Mouse (Mus musculus) granulocyte monocyte progenitor cell, adult 5-6 weeks (primary cell): ENCODE data around the gene Tbc1d8. TPM values are rescaled to one million over a fixed set of nuclear protein-coding genes. Genes with fewer than 3 reads are reported as not detected.

ENCODE experiments used
- ATAC-seq: replicated peaks from 2 replicates; pipeline ENCODE4 v1.8.0; 2016; ENCODE audit warnings: mild to moderate bottlenecking, moderate TSS enrichment, inconsistent platforms; ENCODE audit not compliant: poor library complexity, severe bottlenecking
- total RNA-seq, 2 experiments: library from RNA; stranded (forward) in 1 of 2; stranded (reverse) in 1 of 2; fragments of 200-712, 200-1000 nt in 1 of 2; fragments of >200 nt in 1 of 2; fragmentation: Nextera tagmentation in 1 of 2; gene quantifications; 2 replicates each; pipeline ENCODE4 v1.2.3; 2014 to 2017

Gene Tbc1d8
- total RNA-seq, 2 experiments from 2014 or later, result 9.7 to 44.5 TPM

- no peak for ATAC-seq
Observed at GRCm38 (mm10) chr1:39332456-39332855, 146.1 kb downstream of the Tbc1d8 start.

DNA sequence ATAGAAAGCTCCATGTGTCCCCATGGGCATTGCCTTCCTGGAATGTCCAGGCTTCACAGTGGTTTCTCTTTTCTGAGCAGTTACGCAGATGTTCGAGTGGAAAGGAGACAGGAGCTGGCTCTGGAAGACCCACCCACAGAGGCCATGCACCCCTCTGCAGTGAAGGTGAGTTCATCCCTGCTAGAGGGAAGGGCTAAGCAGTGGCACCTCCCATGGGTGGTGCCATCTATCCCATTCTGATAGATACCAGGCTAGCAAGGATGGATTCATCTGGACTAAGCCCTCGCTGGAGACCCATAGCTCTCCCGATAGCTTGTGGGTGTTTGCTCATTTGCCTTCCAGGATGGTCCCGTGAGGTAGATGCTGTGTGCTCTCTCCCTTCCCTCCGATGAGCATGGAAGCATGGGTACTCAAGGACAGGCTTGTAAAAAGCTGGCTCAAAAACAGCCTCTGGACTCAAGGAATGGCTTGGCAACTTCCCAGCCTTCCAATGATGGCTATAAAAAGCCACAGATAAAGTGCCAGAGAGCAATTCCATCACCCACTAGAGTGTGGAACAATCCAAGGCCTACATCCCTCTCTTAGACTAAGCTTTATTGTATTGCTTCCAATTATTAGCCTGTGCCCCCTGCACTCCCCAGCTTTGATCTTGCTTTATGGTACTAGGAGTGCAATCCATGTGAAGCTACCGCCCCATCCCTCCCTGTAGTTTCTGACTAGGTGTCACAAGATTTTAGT is 147.5 kb downstream of the Tbc1d8 start:
- ATAC-seq, result no peak

DNA sequence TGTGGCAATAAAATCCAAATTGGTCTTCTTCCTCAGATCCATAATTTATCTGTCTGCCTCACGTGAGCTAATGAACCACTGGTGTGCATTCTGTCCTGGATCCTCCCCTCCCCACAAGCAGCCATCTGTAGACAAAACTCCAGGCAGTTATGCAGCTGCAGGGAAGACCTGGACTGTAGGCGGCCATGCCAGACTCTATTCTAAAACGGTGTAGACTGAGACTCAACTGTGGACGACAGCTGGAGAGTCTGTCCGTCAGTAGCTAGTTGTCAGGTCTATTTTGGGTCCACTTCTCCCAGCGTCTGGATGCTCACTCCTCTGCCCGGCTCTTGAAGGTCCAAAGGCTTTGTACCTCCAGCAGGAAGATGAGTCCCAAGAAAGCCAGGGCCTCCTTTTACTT is 151.0 kb downstream of the Tbc1d8 start:
- ATAC-seq, result no peak

- no peak for ATAC-seq
Observed at GRCm38 (mm10) chr1:39325228-39325627, 153.3 kb downstream of the Tbc1d8 start.

- ATAC-seq, result no peak
Observed at GRCm38 (mm10) chr1:39321954-39322353, 156.6 kb downstream of the Tbc1d8 start.

Other genes with a start within 250 kb of the Tbc1d8 start
- 2,377 and 2,618 TPM in 2 replicates for gene Rpl31, start 110.9 kb downstream of the Tbc1d8 start, total RNA-seq (2014; fragmentation: Nextera tagmentation)
- gene Rpl31, start 110.9 kb downstream of the Tbc1d8 start, total RNA-seq (2017), result 283 and 432 TPM in 2 replicates
- 16.3 and 28.7 TPM in 2 replicates for gene Cnot11, start 56.2 kb upstream of the Tbc1d8 start, total RNA-seq (2014; fragmentation: Nextera tagmentation)
- 25.9 and 28.3 TPM in 2 replicates for gene Cnot11, start 56.2 kb upstream of the Tbc1d8 start, total RNA-seq (2017)
- gene Rnf149, start 98.7 kb upstream of the Tbc1d8 start, total RNA-seq (2014; fragmentation: Nextera tagmentation), result 34.0 and 37.2 TPM in 2 replicates
- 34.6 and 34.8 TPM in 2 replicates for gene Rnf149, start 98.7 kb upstream of the Tbc1d8 start, total RNA-seq (2017)
- gene Creg2, start 172.7 kb upstream of the Tbc1d8 start, total RNA-seq (2014; fragmentation: Nextera tagmentation), result not detected in 2 replicates
- gene Creg2, start 172.7 kb upstream of the Tbc1d8 start, total RNA-seq (2017), result not detected in 2 replicates
- not detected in 2 replicates for gene Rfx8, start 242.2 kb upstream of the Tbc1d8 start, total RNA-seq (2014; fragmentation: Nextera tagmentation)
- gene Rfx8, start 242.2 kb upstream of the Tbc1d8 start, total RNA-seq (2017), result 0.86 TPM in 1 of 2 replicates, not detected in the other